Mouse (Mus musculus): ENCODE measurements at regions not wholly inside any gene's neighbourhood (a gene's known extent, or its start where the extent isn't known, plus 50 kb on each side); places are given as distances from the start of the nearest gene placed in this dataset.

DNA sequence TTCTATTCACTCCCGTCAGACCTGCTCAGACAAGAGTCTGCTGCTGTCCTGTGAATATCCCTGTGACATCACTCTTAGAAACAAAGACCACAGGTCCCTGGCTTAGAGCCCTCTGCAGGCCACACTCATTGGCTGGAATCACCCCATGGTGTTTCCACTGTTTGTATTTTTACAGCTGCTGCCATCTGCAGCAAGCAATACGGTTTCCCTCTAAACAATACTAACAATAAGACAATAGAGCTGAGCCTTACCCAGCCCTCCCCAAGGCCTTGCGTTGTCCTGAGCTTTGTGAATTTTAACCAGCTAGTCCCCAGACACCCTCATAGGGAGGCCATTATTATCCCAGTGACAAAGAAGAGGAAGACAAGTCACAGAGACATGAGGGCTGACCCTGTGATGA is 192.4 kb upstream of the Mvb12b start:
- Histone ChIP-seq H3K27ac (replicated peaks) (peak overlapping the region; percentile 38; the same call in 1 of the 2 replicates), H3K4me3 (no peak overlapping the region), H3K36me3 (no peaks in the 10 kb centered on the region), H3K9me3 (peaks cover 7% of the 10 kb centered on the region; the same call in 1 of the 2 replicates), H3K4me2 (no peak overlapping the region), H3K4me1 (replicated peaks) (peaks cover 40% of the 10 kb centered on the region), H3K27me3 (no peaks in the 10 kb centered on the region), H3K9ac (no peak overlapping the region)
- 7% methylated on average over 3 of the region's 3 CpGs for WGBS
- ATAC-seq (ENCODE audit: low read depth) = no peak

- H3K27me3 ChIP-seq = no peaks in the 10 kb centered on the region
- H3K9ac ChIP-seq = no peak overlapping the region
- H3K4me2 ChIP-seq = no peak overlapping the region
- H3K4me3 ChIP-seq = no peak overlapping the region
- peaks cover 7% of the 10 kb centered on the region; the same call in 1 of the 2 replicates for H3K9me3 ChIP-seq
- peaks cover 37% of the 10 kb centered on the region for H3K4me1 ChIP-seq (replicated peaks)
- WGBS = 62% methylated on average over 12 of the region's 12 CpGs
- H3K36me3 ChIP-seq = no peaks in the 10 kb centered on the region
- peak overlapping the region; percentile 46 for H3K27ac ChIP-seq (replicated peaks)
- no peak for ATAC-seq (ENCODE audit: low read depth)
These were observed 191.5 kb upstream of the Mvb12b start for GRCm38 (mm10) chr2:34079282-34079681.

DNA sequence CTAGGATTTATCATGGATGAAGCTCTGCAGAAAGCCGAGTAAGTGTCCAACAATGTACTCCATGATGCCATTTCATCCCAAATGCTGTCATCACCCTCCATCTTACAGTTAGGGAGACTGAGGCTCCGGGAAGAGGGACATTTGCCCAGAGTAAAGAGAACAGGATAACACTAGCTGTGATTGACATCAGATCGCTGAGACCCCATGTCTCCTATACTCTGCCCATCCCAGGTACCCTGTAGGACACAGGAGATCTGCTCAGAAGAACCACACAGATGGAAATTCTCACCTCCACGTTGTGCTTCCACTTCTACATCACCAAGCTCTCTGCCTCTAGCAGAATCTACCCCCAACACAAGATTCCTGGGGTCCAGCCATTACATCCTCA is 191.1 kb upstream of the Mvb12b start:
- Histone ChIP-seq H3K36me3 (no peaks in the 10 kb centered on the region), H3K4me2 (no peak overlapping the region), H3K9ac (no peak overlapping the region), H3K4me1 (replicated peaks) (peaks cover 33% of the 10 kb centered on the region), H3K27ac (replicated peaks) (peak overlapping the region; percentile 46), H3K9me3 (peaks cover 7% of the 10 kb centered on the region; the same call in 1 of the 2 replicates), H3K27me3 (no peaks in the 10 kb centered on the region), H3K4me3 (no peak overlapping the region)
- ATAC-seq (ENCODE audit: low read depth) = no peak
- 52% methylated on average over 4 of the region's 4 CpGs for WGBS

GRCm38 (mm10) chr2:34078248-34078874 is 190.6 kb upstream of the Mvb12b start:
- peak; percentile 80 for ATAC-seq (ENCODE audit: low read depth)
- Histone ChIP-seq H3K4me1 (replicated peaks) (peaks cover 32% of the 10 kb centered on the region), H3K27me3 (no peaks in the 10 kb centered on the region), H3K4me2 (no peak overlapping the region), H3K9ac (no peak overlapping the region), H3K4me3 (no peak overlapping the region), H3K27ac (replicated peaks) (peak overlapping the region; percentile 80), H3K9me3 (peaks cover 7% of the 10 kb centered on the region; the same call in 1 of the 2 replicates), H3K36me3 (no peaks in the 10 kb centered on the region)
- 37% methylated on average over 3 of the region's 3 CpGs for WGBS

- Histone ChIP-seq H3K9ac (no peak overlapping the region), H3K4me2 (no peak overlapping the region), H3K9me3 (peaks cover 5% of the 10 kb centered on the region; the same call in 1 of the 2 replicates), H3K4me3 (no peak overlapping the region), H3K4me1 (replicated peaks) (peaks cover 32% of the 10 kb centered on the region), H3K36me3 (no peaks in the 10 kb centered on the region), H3K27me3 (no peaks in the 10 kb centered on the region), H3K27ac (replicated peaks) (no peak overlapping the region)
- no peak for ATAC-seq (ENCODE audit: low read depth)
- 68% methylated on average over 4 of the region's 4 CpGs for WGBS
These were observed 188.6 kb upstream of the Mvb12b start for GRCm38 (mm10) chr2:34076346-34076745.

DNA sequence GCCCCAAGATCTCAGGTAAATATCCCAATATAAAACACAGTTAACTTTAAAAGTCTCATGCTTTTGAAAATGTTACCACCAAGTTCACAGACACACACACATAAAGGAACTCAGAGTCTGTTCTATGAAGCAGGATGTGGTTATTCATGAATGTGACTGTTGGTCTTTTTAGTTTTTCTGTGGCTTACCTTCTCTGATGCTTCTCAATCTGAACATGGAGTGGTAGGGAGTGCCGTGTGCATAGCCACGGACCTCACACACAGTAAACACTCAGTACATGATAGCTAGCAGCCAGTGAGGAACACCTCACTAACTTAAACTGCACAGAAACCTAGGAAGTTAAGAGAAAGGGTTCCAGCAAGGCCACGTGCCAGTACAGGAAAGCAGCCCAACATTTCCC is 186.3 kb upstream of the Mvb12b start:
- ATAC-seq (ENCODE audit: low read depth) = no peak

DNA sequence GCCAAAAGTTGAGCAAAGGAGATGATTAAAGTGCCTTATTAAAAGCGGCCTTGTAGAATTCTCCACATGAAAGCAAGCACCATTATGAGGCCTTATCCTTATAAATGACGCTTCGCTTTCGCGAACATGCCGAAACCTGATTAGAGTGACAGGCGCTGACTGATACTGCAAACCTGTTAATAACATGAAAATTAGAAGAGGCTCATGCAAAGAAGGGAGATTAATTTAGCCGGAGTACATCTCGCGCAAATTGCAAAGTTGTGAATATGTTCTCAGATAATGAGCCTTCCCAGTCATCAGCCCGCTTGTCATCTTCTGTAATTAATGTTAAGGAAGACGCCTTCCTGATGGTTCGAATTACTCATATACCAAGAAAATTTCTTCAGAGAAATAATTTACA is 177.8 kb upstream of the Mvb12b start:
- Histone ChIP-seq H3K4me3 (no peak overlapping the region), H3K4me1 (replicated peaks) (peaks cover 5% of the 10 kb centered on the region; the same call in 1 of the 2 replicates), H3K36me3 (no peaks in the 10 kb centered on the region), H3K9me3 (no peaks in the 10 kb centered on the region), H3K27me3 (no peaks in the 10 kb centered on the region), H3K27ac (replicated peaks) (no peak overlapping the region), H3K9ac (no peak overlapping the region), H3K4me2 (no peak overlapping the region)
- ATAC-seq (ENCODE audit: low read depth) = no peak
- 80% methylated on average over 13 of the region's 13 CpGs for WGBS

More for the DNA sequence above, 186.3 kb upstream of the Mvb12b start:
- Histone ChIP-seq H3K4me3 (no peak overlapping the region), H3K9me3 (no peaks in the 10 kb centered on the region), H3K27me3 (no peaks in the 10 kb centered on the region), H3K4me2 (no peak overlapping the region), H3K9ac (no peak overlapping the region), H3K4me1 (replicated peaks) (peaks cover 19% of the 10 kb centered on the region), H3K27ac (replicated peaks) (no peak overlapping the region), H3K36me3 (no peaks in the 10 kb centered on the region)
- WGBS = 82% methylated on average over 3 of the region's 3 CpGs

DNA sequence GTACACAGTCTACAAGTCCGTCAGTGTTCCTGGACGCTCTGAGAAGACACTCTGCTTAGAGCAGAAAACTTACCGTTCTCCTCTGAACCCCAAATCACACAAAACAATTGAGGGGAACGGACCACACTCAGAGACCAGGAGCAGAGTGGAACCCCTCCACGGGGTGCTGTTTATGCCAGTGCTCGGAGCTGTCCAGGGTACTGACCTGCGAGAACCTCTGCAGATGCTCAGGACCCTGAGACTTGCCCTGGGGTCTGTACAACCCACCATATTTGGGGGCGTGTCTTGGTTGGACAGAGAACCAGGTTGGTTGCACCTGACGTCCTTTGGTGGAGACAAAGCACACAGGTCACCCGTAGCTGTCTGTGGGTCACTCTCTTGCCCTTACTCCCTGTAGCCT is 177.3 kb upstream of the Mvb12b start:
- 51% methylated on average over 10 of the region's 10 CpGs for WGBS
- no peak overlapping the region for H3K9ac ChIP-seq
- H3K36me3 ChIP-seq = no peaks in the 10 kb centered on the region
- H3K9me3 ChIP-seq = no peaks in the 10 kb centered on the region
- H3K4me3 ChIP-seq = no peak overlapping the region
- H3K4me1 ChIP-seq (replicated peaks) = peaks cover 5% of the 10 kb centered on the region; the same call in 1 of the 2 replicates
- no peaks in the 10 kb centered on the region for H3K27me3 ChIP-seq
- no peak overlapping the region for H3K27ac ChIP-seq (replicated peaks)
- no peak overlapping the region for H3K4me2 ChIP-seq
- ATAC-seq (ENCODE audit: low read depth) = no peak

DNA sequence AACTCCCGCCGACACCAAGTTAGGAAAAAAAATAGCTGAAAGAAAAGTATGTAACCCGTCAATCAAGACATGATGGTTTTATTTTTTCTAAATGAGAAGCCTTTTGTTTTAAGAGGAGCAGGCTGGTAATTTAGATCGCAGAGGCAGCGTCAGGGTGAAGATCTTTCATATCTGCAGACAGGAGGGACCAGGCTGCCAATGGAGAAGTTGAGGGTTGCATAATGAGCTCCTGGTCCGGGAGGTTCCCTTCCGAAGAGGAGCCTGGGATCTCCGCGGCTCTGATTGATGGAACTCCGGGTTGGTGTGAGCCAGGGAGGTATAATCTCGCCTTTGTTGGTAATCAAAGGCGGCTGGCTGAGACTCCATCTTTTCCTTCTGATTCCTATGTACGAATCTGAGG is 168.8 kb upstream of the Mvb12b start:
- 75% methylated on average over 13 of the region's 13 CpGs for WGBS
- no peaks in the 10 kb centered on the region for H3K36me3 ChIP-seq
- no peaks in the 10 kb centered on the region for H3K9me3 ChIP-seq
- no peaks in the 10 kb centered on the region for H3K27me3 ChIP-seq
- no peak overlapping the region for H3K9ac ChIP-seq
- ATAC-seq (ENCODE audit: low read depth) = no peak
- no peak overlapping the region for H3K27ac ChIP-seq (replicated peaks)
- H3K4me1 ChIP-seq (replicated peaks) = no peaks in the 10 kb centered on the region
- no peak overlapping the region for H3K4me2 ChIP-seq
- no peak overlapping the region for H3K4me3 ChIP-seq

- no peaks in the 10 kb centered on the region for H3K27me3 ChIP-seq
- H3K4me3 ChIP-seq = no peak overlapping the region
- no peaks in the 10 kb centered on the region for H3K4me1 ChIP-seq (replicated peaks)
- H3K4me2 ChIP-seq = no peak overlapping the region
- ATAC-seq (ENCODE audit: low read depth) = no peak
- H3K36me3 ChIP-seq = no peaks in the 10 kb centered on the region
- H3K9ac ChIP-seq = no peak overlapping the region
- 84% methylated on average over 5 of the region's 5 CpGs for WGBS
- H3K9me3 ChIP-seq = no peaks in the 10 kb centered on the region
- H3K27ac ChIP-seq (replicated peaks) = no peak overlapping the region; the same call in 1 of the 2 replicates
These were observed 155.3 kb upstream of the Mvb12b start for GRCm38 (mm10) chr2:34043064-34043463.

GRCm38 (mm10) chr2:34042336-34042735 is 154.6 kb upstream of the Mvb12b start:
- no peak for ATAC-seq (ENCODE audit: low read depth)
- 63% methylated on average over 7 of the region's 7 CpGs for WGBS
- H3K27ac ChIP-seq (replicated peaks) = no peak overlapping the region
- no peaks in the 10 kb centered on the region for H3K36me3 ChIP-seq
- H3K4me2 ChIP-seq = no peak overlapping the region
- no peaks in the 10 kb centered on the region for H3K4me1 ChIP-seq (replicated peaks)
- H3K9ac ChIP-seq = no peak overlapping the region
- no peaks in the 10 kb centered on the region for H3K9me3 ChIP-seq
- no peaks in the 10 kb centered on the region for H3K27me3 ChIP-seq
- no peak overlapping the region for H3K4me3 ChIP-seq

GRCm38 (mm10) chr2:34038982-34039381 is 151.2 kb upstream of the Mvb12b start:
- H3K27me3 ChIP-seq = no peaks in the 10 kb centered on the region
- H3K27ac ChIP-seq (replicated peaks) = no peak overlapping the region
- H3K4me3 ChIP-seq = no peak overlapping the region
- no peak overlapping the region for H3K9ac ChIP-seq
- H3K4me2 ChIP-seq = no peak overlapping the region
- ATAC-seq (ENCODE audit: low read depth) = no peak
- H3K9me3 ChIP-seq = no peaks in the 10 kb centered on the region
- H3K36me3 ChIP-seq = no peaks in the 10 kb centered on the region
- no peaks in the 10 kb centered on the region for H3K4me1 ChIP-seq (replicated peaks)
- WGBS = 62% methylated on average over 8 of the region's 8 CpGs

GRCm38 (mm10) chr2:34033212-34033611 is 145.5 kb upstream of the Mvb12b start:
- Histone ChIP-seq H3K4me1 (replicated peaks) (peaks cover 37% of the 10 kb centered on the region), H3K4me2 (no peak overlapping the region), H3K27ac (replicated peaks) (peak overlapping the region; percentile 75), H3K9me3 (no peaks in the 10 kb centered on the region), H3K36me3 (no peaks in the 10 kb centered on the region), H3K9ac (no peak overlapping the region), H3K27me3 (no peaks in the 10 kb centered on the region), H3K4me3 (no peak overlapping the region)
- ATAC-seq (ENCODE audit: low read depth) = no peak
- whole genome bisulfite sequencing = 30% methylated on average over 11 of the region's 11 CpGs
